Mouse (Mus musculus) kidney, postnatal 25 days (tissue): ENCODE results near the gene Ptpn13.

Source experiments
- DNase-seq, 2 experiments: peaks; one replicate each; pipeline ENCODE4 v3.0.0; 2021; ENCODE audit warnings: mixed read lengths in 2 of 2

The Ptpn13 gene

DNA sequence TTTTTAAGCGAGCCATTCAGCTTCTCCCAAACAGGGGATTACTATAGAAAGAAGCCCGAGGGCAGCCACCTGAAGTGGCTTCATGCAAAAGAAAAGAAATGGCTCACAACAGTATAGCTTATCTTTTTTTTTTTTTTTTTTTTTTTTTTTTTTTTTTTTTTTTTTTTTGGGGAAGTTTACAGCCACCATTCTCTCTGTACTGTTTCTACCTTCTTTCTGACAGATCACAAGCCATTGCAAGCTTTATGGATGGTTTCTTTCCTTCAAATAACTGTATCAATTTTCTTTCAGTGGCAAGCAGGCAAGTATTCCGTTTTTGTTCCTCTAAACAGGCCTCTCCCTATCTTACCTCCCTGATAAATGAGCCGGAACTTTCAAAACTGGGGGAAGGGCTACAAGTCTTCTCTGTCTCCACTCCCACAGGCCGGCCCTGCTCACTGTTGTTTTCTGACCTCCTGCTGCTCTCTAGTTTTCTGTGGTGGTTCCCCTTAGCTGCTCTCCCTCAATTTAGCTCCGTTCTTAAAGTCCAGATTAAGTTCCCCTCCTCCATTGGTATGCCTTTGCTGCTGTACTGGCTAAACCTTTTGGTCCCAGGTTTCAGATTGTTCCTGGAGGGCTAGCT is 1.6 kb upstream of the Ptpn13 start:
- peak; percentile 42 to 60 for DNase-seq

DNA sequence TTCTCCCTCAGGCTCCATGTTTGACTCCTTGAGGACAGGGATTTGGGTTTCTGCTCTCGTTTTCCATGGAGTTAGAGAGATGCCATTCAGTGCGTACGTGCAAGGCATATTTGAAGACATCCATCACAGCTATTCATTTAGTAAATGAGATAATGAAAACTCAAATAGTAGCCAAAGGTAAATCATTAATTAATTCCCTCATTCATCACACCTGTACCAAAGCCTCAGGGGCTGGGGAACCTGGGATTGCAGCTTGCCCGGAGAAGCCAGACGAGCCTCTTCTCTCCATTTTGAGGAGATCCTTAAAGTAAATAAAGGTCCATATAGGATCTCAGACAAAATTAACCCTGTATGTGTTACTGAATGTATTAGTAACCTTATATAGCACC is 1.1 kb upstream of the Ptpn13 start:
- peak in 1 of 2 experiments; percentile 25 for DNase-seq

DNA sequence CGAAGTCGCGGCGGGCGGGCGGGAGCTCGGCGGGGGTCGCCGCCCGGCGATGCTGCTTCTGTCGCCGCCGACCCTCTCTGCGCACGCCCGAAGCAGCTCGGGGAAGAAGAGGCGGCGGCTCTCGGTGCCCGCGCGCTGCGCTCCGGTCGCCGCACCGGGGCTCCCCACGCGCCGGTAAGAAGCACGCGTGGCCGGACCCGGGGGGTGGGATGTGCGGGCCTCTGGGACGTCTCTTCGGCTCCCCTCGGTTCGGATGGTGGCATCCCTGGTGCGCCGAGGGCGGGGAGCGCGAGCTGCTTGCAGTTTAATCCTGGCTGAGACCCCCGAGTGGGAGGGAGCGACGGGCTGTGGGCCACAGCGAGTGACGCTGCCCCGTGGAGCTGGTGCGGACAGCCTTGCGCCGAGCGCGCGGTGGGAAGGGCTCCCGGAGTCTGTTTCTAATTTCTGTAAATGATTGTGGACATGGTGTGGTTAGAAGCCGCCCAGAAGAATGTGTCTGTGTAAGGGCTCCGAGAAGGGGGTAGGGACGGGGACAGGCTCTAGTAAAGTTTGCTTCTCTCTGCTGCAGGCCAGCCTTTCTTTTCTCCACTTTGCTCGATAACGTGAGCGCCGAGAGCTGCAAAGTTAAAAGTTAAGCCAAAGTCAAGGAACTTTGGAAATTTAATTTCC is 505 bp downstream of the Ptpn13 start:
- DNase-seq: peak; percentile 74 to 87

DNA sequence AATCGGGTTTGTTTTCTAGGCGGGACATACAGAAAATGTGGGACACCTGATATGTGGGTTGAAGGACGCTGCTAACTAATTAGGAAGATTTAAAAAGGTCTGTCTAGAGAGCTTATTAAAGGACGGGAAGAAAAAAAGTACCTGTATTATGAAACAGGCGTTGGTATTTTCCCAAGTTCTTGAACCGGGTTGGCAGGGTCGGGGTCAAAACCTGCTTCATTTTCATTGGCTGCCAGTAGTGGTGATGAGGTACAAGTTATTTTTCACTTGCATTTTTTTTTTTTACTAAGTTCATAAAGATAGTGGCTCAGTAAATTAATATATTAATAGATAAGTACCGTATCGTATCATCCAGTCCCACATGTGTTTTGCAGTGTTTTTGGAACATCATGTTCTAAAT is 1.3 kb downstream of the Ptpn13 start:
- DNase-seq: peak in 1 of 2 experiments; percentile 32

DNA sequence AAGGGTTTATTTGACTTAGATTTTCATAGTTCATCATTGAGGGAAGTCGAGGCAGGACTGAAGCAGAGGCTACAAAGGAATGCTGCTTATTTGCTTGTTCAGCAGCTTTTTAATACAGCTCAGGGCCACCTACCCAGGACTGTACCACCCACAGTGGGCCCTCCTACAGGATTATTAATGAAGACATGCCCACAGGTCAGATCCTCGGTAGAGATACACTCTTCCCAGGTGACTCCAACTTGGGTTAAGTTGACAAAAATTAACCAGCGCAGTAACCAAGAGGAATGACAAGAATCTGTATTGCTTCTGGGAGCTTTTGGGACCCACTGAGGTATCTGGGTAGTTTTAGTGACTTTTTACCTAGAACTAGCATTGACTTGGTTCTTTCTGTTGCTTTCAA is 6.0 kb downstream of the Ptpn13 start:
- peak in 1 of 2 experiments; percentile 16 for DNase-seq

DNA sequence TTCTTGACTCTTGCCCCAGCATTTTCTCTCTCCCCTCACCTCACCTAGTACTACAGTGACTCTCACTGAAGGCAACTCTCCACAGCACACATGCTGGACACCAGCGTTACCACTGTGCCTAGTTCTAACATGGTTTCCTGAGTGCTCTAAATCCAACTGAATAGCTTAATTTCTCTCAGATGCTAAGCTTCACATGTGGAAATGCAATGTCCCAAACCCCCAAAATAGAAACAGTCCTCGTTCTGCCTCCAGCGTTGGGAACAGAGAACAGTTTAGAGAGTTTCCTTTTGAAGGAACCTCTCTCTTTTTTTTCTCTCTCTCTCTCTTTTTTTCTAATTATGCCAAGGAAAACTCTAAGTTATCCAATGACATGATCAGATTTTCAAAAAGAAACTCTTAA is 6.5 kb downstream of the Ptpn13 start:
- DNase-seq: no peak

DNA sequence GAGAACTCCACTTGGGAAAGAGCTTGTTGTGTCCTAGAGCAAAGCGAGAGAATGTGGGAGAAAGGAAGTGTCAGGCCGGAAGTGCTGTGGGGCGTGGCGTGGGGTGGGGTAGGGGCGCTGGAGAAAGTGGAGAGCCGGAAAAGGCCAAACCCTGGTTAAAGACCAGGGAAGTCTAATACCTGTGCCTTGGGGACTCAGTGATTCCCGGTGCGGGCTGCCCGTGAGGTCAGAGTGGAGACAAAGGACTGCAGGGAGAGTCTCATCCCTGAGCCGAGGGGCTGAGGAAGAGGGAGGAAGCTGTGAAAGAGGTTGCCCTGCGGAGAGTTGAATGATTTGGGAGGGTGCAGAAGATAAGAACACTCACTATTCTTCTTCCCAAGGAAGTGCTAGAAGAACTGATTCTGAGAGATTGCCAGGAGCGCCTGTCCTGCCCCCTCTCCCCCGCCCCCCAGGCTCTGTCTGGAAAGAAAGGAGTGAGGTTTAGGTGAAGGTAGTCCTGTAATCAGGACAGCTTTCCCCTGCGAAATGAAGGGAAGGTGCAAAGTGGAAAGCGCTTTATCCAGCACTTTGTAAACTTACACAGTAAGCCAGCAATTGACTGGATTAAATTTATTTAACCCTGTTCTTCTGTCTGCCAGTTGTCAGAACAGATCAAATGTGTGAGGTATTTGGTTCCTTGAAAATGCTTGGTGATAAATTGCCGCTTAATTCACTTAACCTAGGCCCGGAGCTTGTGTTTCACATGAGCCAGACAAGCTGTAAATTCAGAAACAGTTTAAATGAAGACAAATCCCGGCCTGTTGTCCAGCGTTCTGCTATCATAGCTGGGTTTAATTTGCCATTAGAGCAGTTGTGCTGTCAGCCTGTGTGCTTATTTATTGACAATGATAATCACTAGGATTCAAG is 11.3 kb downstream of the Ptpn13 start:
- DNase-seq: peak; percentile 40 to 77

DNA sequence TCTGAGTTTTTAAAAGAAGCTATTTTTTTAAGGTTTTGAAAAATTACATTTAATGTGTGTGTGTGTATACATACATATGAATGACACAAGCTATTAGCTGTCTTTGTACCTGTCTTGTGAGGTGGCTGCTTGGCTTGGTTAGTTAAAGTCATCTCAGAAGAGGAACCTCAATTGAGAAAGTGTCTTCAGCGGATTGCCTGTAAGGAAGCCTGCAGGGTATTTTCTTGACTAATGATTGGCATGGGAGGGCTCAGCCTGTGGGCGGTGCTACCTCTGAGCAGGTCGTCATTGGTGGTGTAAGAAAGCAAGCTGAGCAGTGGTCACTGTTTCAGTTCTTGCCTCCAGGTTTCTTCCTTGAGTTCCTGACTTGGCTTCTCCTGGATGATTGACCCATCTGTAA is 12.7 kb downstream of the Ptpn13 start:
- peak; percentile 28 to 44 for DNase-seq

DNA sequence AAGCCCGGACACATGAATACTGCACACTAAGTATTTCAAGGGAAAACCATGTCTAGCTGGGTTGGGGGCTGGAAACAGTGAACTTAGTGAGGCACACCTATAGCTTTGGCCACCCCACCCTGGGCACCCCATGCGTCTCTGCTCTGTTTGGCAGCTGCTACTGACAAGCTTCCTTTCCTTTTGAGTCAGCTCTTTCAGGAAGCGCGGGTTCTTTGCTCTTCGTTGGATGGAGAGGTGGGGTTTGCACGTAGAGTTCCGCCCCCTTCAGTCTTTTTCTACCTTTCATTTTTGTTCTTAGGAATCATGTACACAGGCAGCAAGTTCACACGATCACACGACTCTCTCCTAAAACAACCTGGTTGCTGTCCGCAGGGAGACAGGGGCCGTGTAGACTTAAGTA is 14.2 kb downstream of the Ptpn13 start:
- DNase-seq: no peak

DNA sequence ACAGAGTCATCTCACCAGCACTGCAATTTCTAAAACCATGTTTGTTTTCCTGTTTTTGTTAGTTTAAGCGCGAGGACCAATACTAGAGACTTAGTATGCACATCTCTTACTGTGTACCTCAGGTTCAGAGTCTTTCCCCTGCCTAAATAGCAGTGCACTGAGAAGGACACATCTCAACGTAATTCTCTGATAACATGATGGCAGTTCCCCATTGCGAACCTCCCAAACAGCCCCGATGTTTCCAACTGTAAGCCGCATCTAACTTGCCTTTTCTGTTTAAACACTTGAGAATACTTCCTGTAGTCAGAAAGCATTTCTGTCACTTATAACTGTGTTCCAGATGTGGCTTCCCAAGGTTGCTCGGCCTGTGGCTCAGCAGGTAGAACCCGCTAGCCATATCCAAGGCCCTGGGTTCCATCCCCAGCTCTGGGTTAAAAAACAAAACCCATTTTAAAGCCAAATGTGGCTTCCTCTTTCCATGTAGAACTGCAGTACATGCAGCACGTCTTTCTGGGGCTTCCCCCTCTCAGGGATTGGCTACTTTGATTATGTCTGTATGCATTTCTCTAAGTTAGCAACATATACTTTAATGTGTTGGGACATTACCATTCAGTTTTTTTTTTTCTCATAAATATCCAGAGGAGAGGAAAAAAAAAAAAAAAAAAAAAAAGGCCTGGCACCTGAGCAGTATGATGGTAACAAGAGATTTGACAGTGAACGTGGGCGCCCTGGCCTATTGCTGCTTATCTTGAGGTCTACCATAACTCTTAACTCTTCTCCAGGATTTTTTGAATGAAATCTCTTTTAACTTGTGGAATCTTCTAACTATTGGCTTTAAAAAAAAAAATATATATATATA is 15.7 kb downstream of the Ptpn13 start:
- no peak for DNase-seq

DNA sequence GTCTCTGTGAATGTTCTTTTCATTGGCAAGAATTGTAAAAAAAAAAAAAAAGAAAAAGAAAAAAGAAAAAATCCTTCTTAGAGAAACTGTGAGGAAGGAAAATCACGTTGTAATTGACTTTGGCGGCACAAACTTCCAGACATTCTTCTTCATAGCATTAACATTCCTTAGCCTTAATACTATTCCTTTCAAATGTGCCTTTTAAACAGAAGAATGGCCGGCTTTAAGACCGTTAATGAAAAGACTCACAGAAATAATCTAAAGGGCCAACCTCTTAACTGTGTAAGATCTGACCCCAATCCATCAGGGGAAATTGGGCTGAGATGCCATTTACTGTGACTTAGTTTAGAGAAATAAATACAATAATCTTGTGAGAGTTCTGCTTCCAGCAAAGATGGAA is 16.7 kb downstream of the Ptpn13 start:
- DNase-seq: no peak

DNA sequence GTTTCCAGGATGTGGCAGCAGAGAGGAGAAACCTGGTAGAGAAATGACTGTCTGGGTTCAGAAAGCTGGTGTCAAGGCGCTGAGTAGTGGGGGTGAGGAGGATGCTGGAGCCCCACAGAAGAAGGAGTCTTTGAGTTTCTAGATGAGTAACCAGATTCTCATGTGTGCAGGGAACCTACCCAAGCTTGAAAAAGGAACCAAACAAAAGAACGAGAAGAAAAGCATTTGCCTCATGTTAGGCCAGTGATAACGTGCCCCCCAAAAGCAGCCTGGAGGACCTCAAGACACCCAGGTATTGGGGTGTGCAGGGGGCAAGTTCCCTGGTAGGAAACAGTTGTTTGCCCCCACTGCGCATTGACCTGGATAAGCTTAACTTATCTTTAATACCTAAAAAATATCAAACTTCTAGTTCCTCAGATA is 17.3 kb downstream of the Ptpn13 start:
- no peak for DNase-seq

DNA sequence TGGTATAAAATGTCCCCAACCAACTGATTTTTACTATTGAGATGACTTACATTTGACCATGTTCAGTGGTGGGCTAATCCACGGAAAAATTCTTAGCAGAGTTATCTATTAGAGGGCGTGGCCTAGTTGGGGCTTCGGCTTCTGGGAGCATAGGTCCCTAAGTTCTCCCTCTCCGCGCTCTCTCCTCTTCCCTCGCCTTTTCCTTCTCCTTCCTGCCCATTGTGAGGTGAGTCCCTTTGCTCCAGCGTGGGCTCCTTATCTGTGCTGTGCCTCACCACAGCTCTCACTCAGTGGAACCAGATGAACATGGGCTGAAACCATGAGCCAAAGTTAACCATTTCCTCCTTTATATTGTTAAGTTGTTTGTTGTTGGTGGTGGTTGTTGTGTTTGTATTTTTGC is 17.9 kb downstream of the Ptpn13 start:
- no peak for DNase-seq

DNA sequence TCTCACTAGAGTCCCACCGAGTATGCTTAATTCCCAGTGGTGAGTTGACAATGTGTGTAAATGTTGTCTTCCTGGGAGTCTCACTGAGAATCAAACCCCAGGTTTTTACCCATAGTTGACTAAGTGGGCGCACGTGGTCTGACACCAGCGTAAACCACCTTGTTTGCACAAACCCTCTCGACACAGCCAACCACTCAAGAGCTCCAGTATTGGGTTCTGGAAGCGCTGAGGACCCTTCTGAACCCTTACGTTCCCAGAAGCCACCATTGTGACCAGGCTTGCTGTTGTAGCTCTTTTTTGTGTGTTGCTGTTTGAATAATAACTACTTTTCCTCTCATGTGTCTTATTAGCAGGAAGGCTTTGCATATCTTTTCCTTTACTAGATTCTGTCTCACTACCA is 20.4 kb downstream of the Ptpn13 start:
- no peak for DNase-seq

DNA sequence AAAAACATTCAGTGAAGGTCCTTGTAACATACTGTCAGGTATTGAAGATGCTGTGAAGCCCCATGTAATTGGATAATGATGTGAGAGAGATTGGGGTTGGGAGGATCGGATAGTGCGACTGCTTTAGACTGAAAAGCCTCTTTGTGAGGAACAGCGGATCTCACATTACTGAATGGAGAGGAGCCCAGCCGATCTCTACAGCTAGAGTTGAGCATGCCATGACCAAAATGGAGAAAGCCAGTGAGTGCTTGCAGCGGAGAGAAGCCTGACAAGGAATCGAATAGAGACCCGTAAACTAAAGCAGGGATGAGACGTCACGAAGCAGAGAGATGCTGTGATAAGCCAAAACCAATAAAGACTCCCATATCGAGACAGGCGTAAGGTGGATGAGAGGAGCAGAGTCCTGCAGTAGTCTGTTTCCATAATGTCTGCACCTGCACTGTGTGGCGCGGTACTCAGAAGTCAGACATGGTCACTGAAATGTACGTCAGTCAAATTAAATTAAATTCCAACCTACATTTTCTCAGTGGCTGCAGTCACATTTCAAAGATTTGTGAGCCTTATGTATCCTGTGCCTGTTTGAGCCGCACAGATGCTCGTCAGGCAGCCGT is 22.9 kb downstream of the Ptpn13 start:
- no peak for DNase-seq

DNA sequence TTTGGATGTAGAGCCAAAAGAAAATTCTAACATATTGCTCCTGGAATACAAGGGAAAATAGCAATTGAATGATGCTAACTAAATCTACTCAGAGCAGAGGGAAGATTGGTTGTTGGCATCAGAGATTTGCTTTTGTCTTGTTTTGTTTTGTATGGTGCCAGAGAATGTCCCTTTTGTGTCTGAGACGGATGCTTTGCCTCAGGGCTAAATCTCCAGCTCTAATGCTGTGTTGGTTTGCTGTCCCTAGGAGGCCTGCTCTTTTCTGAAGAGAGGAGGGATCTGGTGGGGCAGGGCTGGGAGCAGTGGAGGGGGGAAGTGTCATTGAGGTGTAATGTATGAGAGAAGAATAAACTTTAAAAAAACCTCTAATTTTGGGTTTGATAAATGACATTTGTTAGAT is 23.5 kb downstream of the Ptpn13 start:
- DNase-seq: no peak

DNA sequence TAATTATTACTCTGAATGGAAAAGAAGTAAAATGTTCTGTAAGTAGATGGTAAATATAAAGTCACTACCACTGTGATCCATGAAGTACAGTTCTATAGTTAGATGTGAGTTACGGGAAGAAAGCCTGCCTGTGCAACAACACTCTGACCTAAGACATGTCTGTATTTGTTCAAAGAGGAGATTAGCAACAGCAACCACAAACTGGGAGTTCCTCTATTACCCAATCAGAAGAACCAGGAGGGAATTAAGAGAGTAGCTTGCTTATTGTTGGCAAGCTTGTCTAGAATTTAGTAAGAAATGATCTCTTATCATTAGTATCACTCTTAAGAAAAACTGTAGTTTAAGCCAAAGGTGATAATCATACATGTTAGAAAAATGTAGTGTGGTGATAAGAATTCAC is 25.7 kb downstream of the Ptpn13 start:
- no peak for DNase-seq

DNA sequence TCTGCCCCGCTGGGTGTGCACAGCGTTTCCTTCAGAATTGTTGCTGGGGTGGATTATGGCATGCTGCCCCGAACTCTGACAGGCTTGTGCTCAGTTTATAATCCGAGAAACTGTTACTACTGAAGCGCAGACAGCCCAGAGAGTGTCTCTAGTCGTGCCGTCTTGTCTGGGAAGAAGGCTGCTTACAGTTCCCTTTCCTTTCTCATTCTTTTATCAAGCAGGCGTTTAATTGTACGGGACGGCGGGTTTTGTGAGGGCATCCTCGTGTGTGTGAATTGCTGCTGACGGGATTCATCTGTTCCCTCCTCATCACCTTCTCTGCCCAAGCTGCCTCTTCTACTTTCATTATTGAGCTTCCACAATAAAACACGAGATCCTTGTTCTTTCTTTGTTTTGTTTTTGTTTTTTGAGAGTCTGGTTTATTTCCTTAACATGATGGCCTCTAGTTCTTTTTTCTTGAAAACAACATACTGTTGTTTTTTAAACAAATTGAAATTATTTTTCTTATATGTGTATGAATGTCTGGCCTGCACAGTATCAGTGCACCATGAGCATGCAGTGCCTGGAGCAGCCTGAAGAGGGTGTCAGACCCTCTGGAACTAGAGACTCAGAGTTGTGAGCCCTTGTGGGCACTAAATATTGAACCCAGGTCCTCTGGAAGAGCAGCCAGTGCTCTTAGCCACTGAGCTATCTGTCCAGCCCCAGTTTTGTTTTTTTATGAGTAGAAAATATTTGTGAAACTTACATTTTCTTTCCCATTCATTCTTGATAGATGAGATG is 28.6 kb downstream of the Ptpn13 start:
- no peak for DNase-seq

DNA sequence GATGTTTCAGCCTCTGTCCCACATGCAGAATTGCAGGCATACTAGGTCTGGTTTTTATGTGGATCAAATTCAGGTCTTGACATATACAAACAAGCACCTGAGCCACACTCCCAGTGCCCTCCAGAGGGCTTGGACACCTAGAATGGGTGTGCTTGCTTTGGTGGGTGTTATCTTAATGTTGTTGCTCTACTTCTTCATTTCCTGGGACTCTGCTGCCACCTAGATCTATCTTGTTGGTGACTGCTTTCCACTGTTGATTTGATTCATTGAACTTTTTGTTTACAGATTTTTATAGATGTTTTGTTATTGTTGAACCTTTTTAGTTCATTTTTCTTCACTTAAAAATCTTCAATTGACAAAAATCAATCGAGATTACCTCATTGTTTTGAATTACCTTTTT is 31.8 kb downstream of the Ptpn13 start:
- no peak for DNase-seq

DNA sequence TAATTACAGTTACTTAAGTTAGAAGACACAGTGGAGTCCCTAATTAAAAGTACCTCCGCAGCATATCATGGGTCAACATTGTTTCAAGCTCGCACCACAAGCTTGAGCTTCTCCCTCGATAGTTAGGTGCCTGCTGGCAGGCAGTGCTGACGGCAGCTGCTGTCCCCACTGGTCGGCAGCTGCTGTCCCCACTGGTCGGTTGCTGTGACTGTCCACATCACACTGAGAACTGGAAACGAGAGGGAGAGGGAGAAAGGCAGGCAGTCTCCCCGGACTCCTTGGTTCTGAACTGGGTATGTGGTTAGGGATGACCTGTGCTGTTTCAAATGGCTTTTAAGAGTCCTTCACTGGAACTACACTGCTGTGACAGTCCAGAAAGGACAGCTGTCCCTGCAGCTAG is 33.4 kb downstream of the Ptpn13 start:
- no peak for DNase-seq

DNA sequence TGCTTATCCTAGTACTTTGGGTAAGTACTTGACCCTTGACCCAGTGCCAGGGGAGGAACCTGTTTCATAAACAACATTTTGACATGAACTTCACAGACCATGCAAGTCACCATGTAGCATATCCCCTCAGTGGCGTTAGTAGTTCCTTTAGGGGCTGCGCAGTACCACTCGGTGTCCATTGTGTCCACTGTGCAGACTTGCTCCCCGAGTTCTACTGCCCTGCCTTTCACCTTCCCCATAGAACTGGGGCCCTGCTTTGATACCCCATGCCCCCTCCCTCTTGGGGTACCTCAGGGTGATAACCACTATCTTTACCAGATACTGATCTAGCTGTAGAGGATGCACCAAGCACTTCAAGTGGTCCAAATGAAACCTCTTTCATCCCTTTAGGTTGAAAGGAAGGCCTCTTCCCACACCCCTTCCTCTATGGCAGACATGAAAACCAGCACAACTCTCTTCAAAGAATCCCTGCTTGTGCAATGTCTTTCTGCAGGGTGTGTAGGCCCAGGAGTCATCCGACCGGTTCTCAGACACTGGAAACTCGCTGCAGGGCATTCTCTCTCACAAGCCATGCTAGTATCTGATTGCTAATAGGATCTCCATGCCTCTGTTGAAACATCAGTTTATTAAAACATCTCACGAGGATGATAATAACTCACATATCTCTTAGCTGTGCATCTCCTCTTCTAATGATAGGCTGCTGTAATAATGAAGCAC is 34.1 kb downstream of the Ptpn13 start:
- DNase-seq: no peak
